Mouse (Mus musculus): ENCODE results near the gene Ccdc13.

DNA sequence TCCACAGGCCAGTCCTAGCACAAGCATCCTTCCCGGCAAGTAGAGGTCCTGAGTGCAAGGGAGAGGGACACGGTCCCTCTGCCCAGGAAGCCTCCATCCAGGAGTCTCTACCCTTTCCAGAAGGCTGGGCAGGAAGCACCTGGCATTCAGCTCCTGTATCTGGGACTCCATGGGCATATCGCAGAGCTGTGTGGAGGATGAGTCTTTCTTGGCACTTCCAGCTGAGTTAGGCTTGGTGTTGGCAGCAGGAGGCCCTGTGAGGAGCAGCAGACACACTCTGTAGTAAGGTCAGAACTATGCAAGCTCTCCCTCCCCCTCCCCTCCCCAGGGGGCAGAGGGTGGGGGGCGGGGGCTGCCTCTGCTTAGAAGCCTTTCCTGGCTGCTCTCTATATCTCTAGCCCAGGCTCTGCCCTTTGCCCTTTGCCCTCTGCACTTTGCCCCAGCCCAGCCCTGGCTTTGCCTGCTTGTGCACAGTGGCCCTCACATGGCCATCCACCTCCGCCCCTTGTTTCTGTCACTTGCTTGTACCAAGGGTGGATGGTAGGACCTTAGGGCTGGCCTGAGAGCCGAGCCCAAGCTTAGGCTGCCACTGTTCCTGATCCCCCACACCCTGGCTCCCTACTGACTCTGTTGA lies 40.3 kb downstream of the Ccdc13 start:
- TF ChIP-seq CTCF (IDR thresholded peaks at IDR 0.05; ENCODE audit: borderline replicate concordance, control insufficient read depth, extremely low read depth, insufficient read depth, low read length, poor library complexity), result no peak
- no peak for TF ChIP-seq POLR2A (IDR thresholded peaks at IDR 0.05; ENCODE audit: control insufficient read depth, extremely low read depth, insufficient read depth, low read length, poor library complexity)

Measured in thymus, adult 2 months (tissue).